Mouse (Mus musculus) megakaryocyte, embryonic 14.5 days (primary cell): Measurements from ENCODE around the gene Lypla2.

Experiments
- FLI1 ChIP-seq: IDR thresholded peaks from 2 replicates; pipeline ENCODE4 v1.6.1; 2012; ENCODE audit warnings: low read length, inconsistent platforms, mixed read lengths
- GATA1 ChIP-seq: IDR thresholded peaks from 3 replicates; pipeline ENCODE4 v1.6.1; 2012; ENCODE audit warnings: mixed read lengths, low read length, inconsistent platforms, borderline replicate concordance

GRCm38 (mm10) chr4:135948142-135948541 is 24.3 kb downstream of the Lypla2 start:
- TF ChIP-seq GATA1 (no peak), FLI1 (no peak)
